Mouse (Mus musculus): ENCODE measurements around the gene Cpa1. TPM values are rescaled to one million over a fixed set of nuclear protein-coding genes. Genes with fewer than 3 reads are reported as not detected.
A peak's percentile ranks its signal among the peaks of the same experiment; 100 is the strongest.

Cpa1 gene
- polyA plus RNA-seq, 1 experiment from 2014 or later: 0.15 TPM

- Histone ChIP-seq H3K4me2 (ENCODE audit: low read depth, low read length) (no peak overlapping the region), H3K36me3 (replicated peaks; ENCODE audit: insufficient read depth, low read length) (no peaks in the 10 kb centered on the region), H3K4me3 (ENCODE audit: low read depth, low read length) (no peak overlapping the region), H3K27ac (ENCODE audit: low read depth) (0 out of 2 replicates have a peak overlapping the region, but pooled peaks have one; percentile 19), H3K27me3 (ENCODE audit: insufficient read depth, low read length) (no peaks in the 10 kb centered on the region), H3K9ac (replicated peaks) (no peak overlapping the region), H3K9me3 (ENCODE audit: low read length) (no peaks in the 10 kb centered on the region), H3K4me1 (ENCODE audit: insufficient read depth) (no peaks in the 10 kb centered on the region; the same call in 1 of the 2 replicates)
- TF ChIP-seq CTCF (IDR thresholded peaks at IDR 0.05; ENCODE audit: low read depth) (no peak), EP300 (IDR thresholded peaks at IDR 0.05; ENCODE audit: low read depth) (no peak)
- no peak for ATAC-seq
- DNase-seq: no peak
- 42% methylated on average over 8 of the region's 8 CpGs for WGBS (ENCODE audit: insufficient replicate concordance)
Measured at GRCm38 (mm10) chr6:30635361-30635862, 3.6 kb upstream of the Cpa1 start.

DNA sequence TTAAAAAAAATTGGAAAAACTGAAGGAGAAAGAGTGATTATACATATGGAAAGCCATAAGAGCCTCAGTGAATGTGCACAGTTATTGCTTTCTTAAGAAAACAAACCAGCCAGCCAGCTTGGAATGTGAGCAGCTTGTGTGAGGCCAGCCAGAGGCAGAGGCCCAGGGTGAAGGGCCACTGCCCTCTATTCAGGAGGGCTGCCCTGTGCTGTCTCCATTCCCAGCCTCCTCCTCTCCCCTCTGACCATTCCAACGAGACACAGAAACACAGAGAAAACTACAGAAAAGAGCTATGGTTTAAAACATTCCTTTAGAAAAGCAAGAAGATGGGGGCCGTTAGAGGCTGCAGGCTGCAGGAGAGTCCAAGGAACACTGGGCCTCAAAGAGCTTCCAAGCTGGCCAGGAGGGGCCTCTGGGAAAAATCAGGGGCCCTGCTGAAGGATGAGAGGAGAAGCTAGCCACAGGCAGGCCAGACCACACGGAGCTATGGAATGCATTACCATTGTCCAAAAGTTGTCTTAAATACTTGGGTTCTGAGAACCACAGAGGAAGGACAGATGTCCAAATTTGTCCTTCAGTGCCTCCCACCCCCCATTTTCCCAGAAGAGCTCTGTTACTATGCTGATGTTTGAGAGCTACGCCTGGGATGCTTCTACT, 2.7 kb upstream of the Cpa1 start:
- no peaks in the 10 kb centered on the region; the same call in 1 of the 2 replicates for H3K4me1 ChIP-seq (ENCODE audit: insufficient read depth)
- H3K27me3 ChIP-seq (ENCODE audit: insufficient read depth, low read length): no peaks in the 10 kb centered on the region
- 0 out of 2 replicates have a peak overlapping the region, but pooled peaks have one; percentile 22 for H3K27ac ChIP-seq (ENCODE audit: low read depth)
- TF ChIP-seq CTCF (IDR thresholded peaks at IDR 0.05; ENCODE audit: low read depth) (no peak), EP300 (IDR thresholded peaks at IDR 0.05; ENCODE audit: low read depth) (no peak)
- 61% methylated on average over 4 of the region's 4 CpGs for WGBS (ENCODE audit: insufficient replicate concordance)
- no peaks in the 10 kb centered on the region for H3K9me3 ChIP-seq (ENCODE audit: low read length)
- H3K9ac ChIP-seq (replicated peaks): no peak overlapping the region
- no peak overlapping the region for H3K4me3 ChIP-seq (ENCODE audit: low read depth, low read length)
- no peaks in the 10 kb centered on the region for H3K36me3 ChIP-seq (replicated peaks; ENCODE audit: insufficient read depth, low read length)
- DNase-seq (no peak), ATAC-seq (no peak)
- H3K4me2 ChIP-seq (ENCODE audit: low read depth, low read length): no peak overlapping the region

DNA sequence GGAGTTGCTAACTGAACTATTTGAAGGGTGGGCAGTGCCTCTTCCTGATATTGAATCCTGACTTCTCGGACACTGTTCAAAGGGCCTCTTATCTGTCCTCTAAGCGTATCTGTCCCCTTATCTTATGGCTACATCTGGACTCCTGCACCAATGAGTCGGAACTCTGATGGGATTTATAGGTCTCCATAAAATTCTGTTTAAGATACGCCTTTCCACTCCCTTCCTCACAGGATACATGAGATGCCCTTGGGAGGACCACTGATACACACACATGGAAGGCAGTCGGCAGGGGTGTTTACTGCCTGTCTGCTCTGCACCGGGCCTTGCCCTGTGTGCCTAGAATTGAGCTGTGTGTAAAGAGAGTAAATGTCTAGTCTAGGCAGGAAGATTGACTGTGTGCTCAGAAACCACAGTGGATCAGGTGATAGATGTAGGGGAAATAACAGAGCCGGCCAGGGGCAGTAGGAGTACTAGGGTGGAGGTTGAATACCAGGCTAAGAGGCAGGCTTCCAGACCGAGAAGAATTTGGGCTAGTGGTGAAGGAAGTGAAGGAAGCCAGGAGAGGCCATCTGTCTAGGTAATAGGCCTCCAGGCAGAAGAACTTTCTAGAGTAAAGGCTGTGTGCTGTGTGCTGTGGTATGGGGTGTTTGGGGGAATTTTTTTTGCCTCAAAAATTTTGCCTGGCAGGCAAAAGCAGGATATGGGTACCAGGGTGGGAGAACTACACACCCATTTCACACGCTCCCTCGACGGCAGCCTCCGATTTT, 4.9 kb downstream of the Cpa1 start:
- Histone ChIP-seq H3K4me1 (ENCODE audit: insufficient read depth) (no peaks in the 10 kb centered on the region), H3K9ac (replicated peaks) (no peak overlapping the region), H3K36me3 (replicated peaks; ENCODE audit: insufficient read depth, low read length) (no peaks in the 10 kb centered on the region), H3K27me3 (ENCODE audit: insufficient read depth, low read length) (no peaks in the 10 kb centered on the region), H3K27ac (ENCODE audit: low read depth) (no peak overlapping the region), H3K4me2 (ENCODE audit: low read depth, low read length) (no peak overlapping the region), H3K4me3 (ENCODE audit: low read depth, low read length) (no peak overlapping the region), H3K9me3 (ENCODE audit: low read length) (no peaks in the 10 kb centered on the region)
- ATAC-seq: no peak
- TF ChIP-seq EP300 (IDR thresholded peaks at IDR 0.05; ENCODE audit: low read depth) (no peak), CTCF (IDR thresholded peaks at IDR 0.05; ENCODE audit: low read depth) (no peak)
- no peak for DNase-seq
- WGBS (ENCODE audit: insufficient replicate concordance): 44% methylated on average over 12 of the region's 12 CpGs

DNA sequence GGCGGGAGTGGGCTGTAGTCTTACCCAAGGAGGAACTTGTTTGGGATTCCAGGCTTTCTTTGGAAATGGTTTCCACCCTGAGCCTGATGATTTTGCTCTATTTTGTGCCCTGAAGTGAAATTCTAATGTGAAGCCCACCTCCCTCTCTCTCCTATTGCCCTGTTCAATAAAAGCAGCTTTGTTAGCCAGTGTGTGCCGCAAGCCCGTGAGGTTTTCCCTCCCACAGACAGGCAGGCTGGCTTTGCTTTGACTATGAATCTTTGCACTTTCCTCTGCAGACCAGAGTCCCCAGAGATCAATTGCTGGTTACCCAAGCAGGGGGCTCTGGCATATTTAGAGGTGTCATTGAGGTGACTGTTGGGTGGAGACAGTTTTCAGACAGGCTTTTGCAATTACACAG, 5.4 kb downstream of the Cpa1 start:
- 59% methylated on average over 3 of the region's 3 CpGs for WGBS (ENCODE audit: insufficient replicate concordance)
- ATAC-seq: peak; percentile 60; the same call in 1 of the 2 replicates
- TF ChIP-seq EP300 (IDR thresholded peaks at IDR 0.05; ENCODE audit: low read depth) (no peak), CTCF (IDR thresholded peaks at IDR 0.05; ENCODE audit: low read depth) (no peak)
- no peak overlapping the region for H3K27ac ChIP-seq (ENCODE audit: low read depth)
- no peaks in the 10 kb centered on the region for H3K9me3 ChIP-seq (ENCODE audit: low read length)
- H3K4me2 ChIP-seq (ENCODE audit: low read depth, low read length): no peak overlapping the region
- no peak for DNase-seq
- no peaks in the 10 kb centered on the region for H3K36me3 ChIP-seq (replicated peaks; ENCODE audit: insufficient read depth, low read length)
- H3K27me3 ChIP-seq (ENCODE audit: insufficient read depth, low read length): no peaks in the 10 kb centered on the region
- H3K9ac ChIP-seq (replicated peaks): no peak overlapping the region
- no peaks in the 10 kb centered on the region for H3K4me1 ChIP-seq (ENCODE audit: insufficient read depth)
- H3K4me3 ChIP-seq (ENCODE audit: low read depth, low read length): no peak overlapping the region

GRCm38 (mm10) chr6:30645379-30645778, 6.4 kb downstream of the Cpa1 start:
- 74% methylated on average over 6 of the region's 6 CpGs for WGBS (ENCODE audit: insufficient replicate concordance)
- H3K27me3 ChIP-seq (ENCODE audit: insufficient read depth, low read length): no peaks in the 10 kb centered on the region
- H3K27ac ChIP-seq (ENCODE audit: low read depth): no peak overlapping the region
- ATAC-seq: no peak
- H3K9me3 ChIP-seq (ENCODE audit: low read length): no peaks in the 10 kb centered on the region
- H3K4me3 ChIP-seq (ENCODE audit: low read depth, low read length): no peak overlapping the region
- H3K4me1 ChIP-seq (ENCODE audit: insufficient read depth): no peaks in the 10 kb centered on the region
- no peaks in the 10 kb centered on the region for H3K36me3 ChIP-seq (replicated peaks; ENCODE audit: insufficient read depth, low read length)
- no peak overlapping the region for H3K4me2 ChIP-seq (ENCODE audit: low read depth, low read length)
- no peak for TF ChIP-seq EP300 (IDR thresholded peaks at IDR 0.05; ENCODE audit: low read depth)
- TF ChIP-seq CTCF (IDR thresholded peaks at IDR 0.05; ENCODE audit: low read depth): no peak
- DNase-seq: no peak
- no peak overlapping the region for H3K9ac ChIP-seq (replicated peaks)

DNA sequence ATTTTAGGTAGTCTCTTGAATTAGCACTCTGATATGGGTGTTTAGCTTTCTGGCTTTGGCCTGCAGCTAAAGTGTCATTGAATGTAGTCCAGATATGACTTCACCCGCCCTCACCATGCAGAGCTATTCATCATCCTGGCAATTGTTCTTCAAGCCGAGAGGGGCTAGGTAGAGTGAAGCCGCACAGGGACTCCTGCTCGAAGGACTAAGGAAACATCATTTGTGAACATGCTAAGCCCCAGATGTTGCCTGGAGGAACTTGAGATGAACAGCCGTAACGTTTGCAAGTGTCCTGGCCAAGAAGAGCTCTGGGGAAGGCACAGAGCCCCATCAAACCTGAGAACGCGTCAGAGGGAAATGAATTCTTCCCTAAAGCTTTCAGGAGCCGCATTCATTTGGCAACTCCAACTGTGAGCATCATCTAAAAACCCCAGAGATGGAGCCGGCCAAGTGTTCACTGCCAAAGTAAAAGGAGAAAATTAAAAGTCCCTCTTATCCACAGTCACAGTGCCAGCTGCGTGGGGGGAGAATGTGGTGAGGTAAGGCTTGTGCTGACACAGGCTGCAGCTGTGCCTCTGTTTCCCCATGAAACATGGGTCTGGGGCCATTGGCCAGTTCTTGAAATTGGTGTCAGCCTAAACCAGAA, 10.8 kb downstream of the Cpa1 start:
- Histone ChIP-seq H3K27ac (ENCODE audit: low read depth) (no peak overlapping the region), H3K36me3 (replicated peaks; ENCODE audit: insufficient read depth, low read length) (no peaks in the 10 kb centered on the region), H3K4me2 (ENCODE audit: low read depth, low read length) (no peak overlapping the region), H3K9me3 (ENCODE audit: low read length) (no peaks in the 10 kb centered on the region), H3K27me3 (ENCODE audit: insufficient read depth, low read length) (no peaks in the 10 kb centered on the region), H3K4me3 (ENCODE audit: low read depth, low read length) (no peak overlapping the region), H3K4me1 (ENCODE audit: insufficient read depth) (no peaks in the 10 kb centered on the region), H3K9ac (replicated peaks) (no peak overlapping the region)
- DNase-seq (no peak), ATAC-seq (no peak)
- WGBS (ENCODE audit: insufficient replicate concordance): 81% methylated on average over 11 of the region's 11 CpGs
- no peak for TF ChIP-seq EP300 (IDR thresholded peaks at IDR 0.05; ENCODE audit: low read depth)

Measured in liver, postnatal 0 days (tissue).